Mouse (Mus musculus): ENCODE measurements around the gene Tmem199. TPM values are rescaled to one million over a fixed set of nuclear protein-coding genes. Genes with fewer than 3 reads are reported as not detected.

Gene Tmem199
- polyA plus RNA-seq, 1 experiment from 2014 or later: 57.0 TPM

- WGBS (ENCODE audit: insufficient replicate concordance): 83% methylated on average over 2 of the region's 2 CpGs
- ATAC-seq (replicated peaks; ENCODE audit: insufficient number of reproducible peaks, low FRiP score, low TSS enrichment): no peak
- H3K4me1 ChIP-seq (ENCODE audit: control insufficient read depth, insufficient read depth, low read length): peaks cover 15% of the 10 kb centered on the region
These were observed 35.9 kb upstream of the Tmem199 start for GRCm38 (mm10) chr11:78547718-78548460.

DNA sequence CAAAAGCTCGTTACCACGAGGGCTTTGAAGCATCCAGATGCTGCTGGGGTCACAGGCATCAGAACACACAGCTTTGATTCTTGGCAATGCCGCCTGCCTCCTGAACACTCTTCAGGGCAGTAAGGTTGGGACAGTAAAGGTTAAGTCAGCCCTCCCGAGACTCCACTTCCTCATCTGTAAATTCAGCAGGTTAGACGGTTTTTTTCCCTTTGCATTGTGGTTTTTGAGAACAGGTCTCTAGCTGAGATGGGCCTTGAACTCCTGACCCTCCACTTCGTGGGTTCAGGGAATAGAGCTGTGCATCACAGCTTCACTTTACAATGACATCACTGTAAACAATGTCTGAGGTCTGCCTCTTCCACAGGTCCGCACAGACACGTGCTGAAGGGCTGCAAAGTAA is 33.2 kb upstream of the Tmem199 start:
- Histone ChIP-seq H3K36me3 (ENCODE audit: control insufficient read depth, insufficient read depth, low read length) (peaks cover 12% of the 10 kb centered on the region; the same call in 1 of the 2 replicates), H3K27me3 (ENCODE audit: control insufficient read depth, insufficient read depth, low read length) (no peaks in the 10 kb centered on the region), H3K4me1 (ENCODE audit: control insufficient read depth, insufficient read depth, low read length) (peaks cover 12% of the 10 kb centered on the region), H3K9me3 (replicated peaks; ENCODE audit: control insufficient read depth, low read length) (no peaks in the 10 kb centered on the region), H3K4me2 (no peak overlapping the region), H3K9ac (ENCODE audit: low read depth, low read length) (no peak overlapping the region), H3K4me3 (ENCODE audit: low read depth, low read length) (no peak overlapping the region), H3K27ac (ENCODE audit: low read depth, low read length) (no peak overlapping the region)
- 67% methylated on average over 8 of the region's 8 CpGs for WGBS (ENCODE audit: insufficient replicate concordance)
- ATAC-seq (replicated peaks; ENCODE audit: insufficient number of reproducible peaks, low FRiP score, low TSS enrichment): no peak

More at GRCm38 (mm10) chr11:78547718-78548460, 35.9 kb upstream of the Tmem199 start:
- Histone ChIP-seq H3K9me3 (replicated peaks; ENCODE audit: control insufficient read depth, low read length) (no peaks in the 10 kb centered on the region), H3K9ac (ENCODE audit: low read depth, low read length) (no peak overlapping the region), H3K27me3 (ENCODE audit: control insufficient read depth, insufficient read depth, low read length) (no peaks in the 10 kb centered on the region), H3K36me3 (ENCODE audit: control insufficient read depth, insufficient read depth, low read length) (peaks cover 9% of the 10 kb centered on the region; the same call in 1 of the 2 replicates), H3K27ac (ENCODE audit: low read depth, low read length) (no peak overlapping the region), H3K4me3 (ENCODE audit: low read depth, low read length) (no peak overlapping the region), H3K4me2 (no peak overlapping the region)

DNA sequence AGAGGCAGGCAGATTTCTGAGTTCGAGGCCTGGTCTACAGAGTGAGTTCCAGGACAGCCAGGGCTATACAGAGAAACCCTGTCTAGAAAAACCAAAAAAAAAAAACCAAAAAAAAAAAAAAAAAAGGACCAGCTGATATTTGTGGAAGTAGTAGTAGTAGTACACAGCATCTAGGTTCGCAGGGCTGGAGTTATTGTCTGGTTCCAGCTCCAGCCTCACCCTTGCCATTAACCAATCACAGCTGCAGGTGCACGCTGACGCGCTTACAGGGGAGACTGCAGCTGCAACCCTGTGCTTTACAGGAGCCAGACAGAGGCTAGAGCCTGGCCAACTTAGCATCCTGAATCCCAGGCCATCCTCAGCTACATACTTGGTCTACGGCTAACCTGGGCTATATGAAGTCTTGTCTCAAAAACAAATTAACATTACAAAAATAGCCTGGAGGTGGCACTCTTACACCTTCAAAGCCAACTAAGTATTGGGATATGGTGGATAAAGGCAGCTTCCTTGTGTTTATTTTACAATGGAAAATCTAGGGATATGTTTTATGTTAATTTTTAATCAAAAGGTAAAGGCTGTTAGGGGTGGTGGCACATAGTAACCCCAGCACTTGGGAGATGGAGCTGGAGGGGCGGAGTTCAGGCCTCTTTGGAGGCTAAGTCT is 32.6 kb upstream of the Tmem199 start:
- Histone ChIP-seq H3K4me1 (ENCODE audit: control insufficient read depth, insufficient read depth, low read length) (peaks cover 9% of the 10 kb centered on the region), H3K9me3 (replicated peaks; ENCODE audit: control insufficient read depth, low read length) (no peaks in the 10 kb centered on the region), H3K4me3 (ENCODE audit: low read depth, low read length) (no peak overlapping the region), H3K27ac (ENCODE audit: low read depth, low read length) (no peak overlapping the region), H3K27me3 (ENCODE audit: control insufficient read depth, insufficient read depth, low read length) (no peaks in the 10 kb centered on the region), H3K4me2 (no peak overlapping the region), H3K9ac (ENCODE audit: low read depth, low read length) (no peak overlapping the region), H3K36me3 (ENCODE audit: control insufficient read depth, insufficient read depth, low read length) (peaks cover 12% of the 10 kb centered on the region; the same call in 1 of the 2 replicates)
- ATAC-seq (replicated peaks; ENCODE audit: insufficient number of reproducible peaks, low FRiP score, low TSS enrichment): no peak
- 90% methylated on average over 7 of the region's 7 CpGs for WGBS (ENCODE audit: insufficient replicate concordance)

GRCm38 (mm10) chr11:78540358-78540757 is 28.4 kb upstream of the Tmem199 start:
- H3K9me3 ChIP-seq (replicated peaks; ENCODE audit: control insufficient read depth, low read length): no peaks in the 10 kb centered on the region
- H3K4me2 ChIP-seq: no peak overlapping the region
- H3K4me3 ChIP-seq (ENCODE audit: low read depth, low read length): no peak overlapping the region
- no peak overlapping the region for H3K27ac ChIP-seq (ENCODE audit: low read depth, low read length)
- WGBS (ENCODE audit: insufficient replicate concordance): 85% methylated on average over 3 of the region's 3 CpGs
- ATAC-seq (replicated peaks; ENCODE audit: insufficient number of reproducible peaks, low FRiP score, low TSS enrichment): no peak
- H3K36me3 ChIP-seq (ENCODE audit: control insufficient read depth, insufficient read depth, low read length): peaks cover 16% of the 10 kb centered on the region; the same call in 1 of the 2 replicates
- peaks cover 11% of the 10 kb centered on the region for H3K4me1 ChIP-seq (ENCODE audit: control insufficient read depth, insufficient read depth, low read length)
- no peaks in the 10 kb centered on the region for H3K27me3 ChIP-seq (ENCODE audit: control insufficient read depth, insufficient read depth, low read length)
- H3K9ac ChIP-seq (ENCODE audit: low read depth, low read length): no peak overlapping the region

GRCm38 (mm10) chr11:78536690-78537084 is 24.7 kb upstream of the Tmem199 start:
- 2% methylated on average over 14 of the region's 14 CpGs for WGBS (ENCODE audit: insufficient replicate concordance)
- ATAC-seq (replicated peaks; ENCODE audit: insufficient number of reproducible peaks, low FRiP score, low TSS enrichment): no peak
- peak overlapping the region; percentile 70 for H3K4me2 ChIP-seq

DNA sequence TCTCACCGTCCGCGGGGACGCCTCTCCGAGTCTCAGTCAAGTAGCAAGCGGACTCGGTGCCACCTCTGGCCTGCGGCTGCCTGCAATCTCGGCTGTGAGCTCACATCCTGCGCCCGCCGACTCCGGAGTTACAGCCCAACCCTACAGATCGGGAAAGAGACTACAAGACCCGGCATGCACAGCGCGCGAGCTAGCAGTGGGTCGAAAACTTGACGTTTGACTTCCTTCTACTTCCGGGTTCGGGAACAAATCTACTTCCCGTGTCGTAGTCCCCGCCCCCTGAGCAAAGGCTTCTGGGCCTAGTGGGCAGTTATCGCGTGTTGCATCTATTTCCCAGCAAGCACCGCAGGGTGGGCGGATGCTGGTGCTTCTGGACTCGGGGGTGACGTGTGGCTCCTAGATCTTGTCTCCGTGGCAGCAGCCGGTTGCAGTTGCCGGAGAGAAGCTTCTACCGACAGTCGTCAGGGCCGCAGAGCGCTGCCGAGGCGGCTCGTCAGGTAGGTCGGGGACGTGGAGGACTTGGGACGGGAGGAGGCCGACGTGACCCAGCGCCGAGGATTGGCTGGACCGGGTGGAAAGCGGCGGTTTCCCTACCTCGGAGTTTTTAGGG is 24.2 kb upstream of the Tmem199 start, which contains the start of the genes Tnfaip1 and Ift20:
Gene Tnfaip1 (minus strand): TSS at position 253 of the 610 bp plus-strand sequence.
Gene Ift20 (plus strand): TSS at position 282 of the 610 bp plus-strand sequence.
- WGBS (ENCODE audit: insufficient replicate concordance): 0% methylated on average over 52 of the region's 52 CpGs
- Histone ChIP-seq H3K4me2 (peak within 1 kb of the TSS; percentile 70), H3K4me3 (ENCODE audit: low read depth, low read length) (peak within 1 kb of the TSS; percentile 67), H3K27me3 (ENCODE audit: control insufficient read depth, insufficient read depth, low read length) (no peaks in the 10 kb centered on the region), H3K9me3 (replicated peaks; ENCODE audit: control insufficient read depth, low read length) (no peaks in the 10 kb centered on the region), H3K9ac (ENCODE audit: low read depth, low read length) (peak within 1 kb of the TSS; percentile 81), H3K27ac (ENCODE audit: low read depth, low read length) (peak within 1 kb of the TSS; percentile 95), H3K4me1 (ENCODE audit: control insufficient read depth, insufficient read depth, low read length) (peaks cover 19% of the 10 kb centered on the region), H3K36me3 (ENCODE audit: control insufficient read depth, insufficient read depth, low read length) (peaks cover 7% of the 10 kb centered on the region; the same call in 1 of the 2 replicates)
- peak; percentile 93 for ATAC-seq (replicated peaks; ENCODE audit: insufficient number of reproducible peaks, low FRiP score, low TSS enrichment)

More at GRCm38 (mm10) chr11:78536690-78537084, 24.7 kb upstream of the Tmem199 start:
- no peaks in the 10 kb centered on the region for H3K9me3 ChIP-seq (replicated peaks; ENCODE audit: control insufficient read depth, low read length)
- peaks cover 7% of the 10 kb centered on the region; the same call in 1 of the 2 replicates for H3K36me3 ChIP-seq (ENCODE audit: control insufficient read depth, insufficient read depth, low read length)
- peaks cover 19% of the 10 kb centered on the region for H3K4me1 ChIP-seq (ENCODE audit: control insufficient read depth, insufficient read depth, low read length)
- no peaks in the 10 kb centered on the region for H3K27me3 ChIP-seq (ENCODE audit: control insufficient read depth, insufficient read depth, low read length)
- peak overlapping the region; percentile 81 for H3K9ac ChIP-seq (ENCODE audit: low read depth, low read length)
- peak overlapping the region; percentile 67 for H3K4me3 ChIP-seq (ENCODE audit: low read depth, low read length)
- H3K27ac ChIP-seq (ENCODE audit: low read depth, low read length): peak overlapping the region; percentile 76

GRCm38 (mm10) chr11:78535376-78536079 is 23.6 kb upstream of the Tmem199 start:
- peaks cover 23% of the 10 kb centered on the region for H3K4me1 ChIP-seq (ENCODE audit: control insufficient read depth, insufficient read depth, low read length)
- H3K4me3 ChIP-seq (ENCODE audit: low read depth, low read length): peak overlapping the region; percentile 67
- H3K9ac ChIP-seq (ENCODE audit: low read depth, low read length): peak overlapping the region; percentile 81
- peak overlapping the region; percentile 95 for H3K27ac ChIP-seq (ENCODE audit: low read depth, low read length)
- under 1% methylated on average over 23 of the region's 23 CpGs for WGBS (ENCODE audit: insufficient replicate concordance)
- H3K36me3 ChIP-seq (ENCODE audit: control insufficient read depth, insufficient read depth, low read length): peaks cover 5% of the 10 kb centered on the region; the same call in 1 of the 2 replicates
- H3K4me2 ChIP-seq: peak overlapping the region; percentile 70
- H3K27me3 ChIP-seq (ENCODE audit: control insufficient read depth, insufficient read depth, low read length): no peaks in the 10 kb centered on the region
- peak; percentile 23 for ATAC-seq (replicated peaks; ENCODE audit: insufficient number of reproducible peaks, low FRiP score, low TSS enrichment)
- no peaks in the 10 kb centered on the region for H3K9me3 ChIP-seq (replicated peaks; ENCODE audit: control insufficient read depth, low read length)

DNA sequence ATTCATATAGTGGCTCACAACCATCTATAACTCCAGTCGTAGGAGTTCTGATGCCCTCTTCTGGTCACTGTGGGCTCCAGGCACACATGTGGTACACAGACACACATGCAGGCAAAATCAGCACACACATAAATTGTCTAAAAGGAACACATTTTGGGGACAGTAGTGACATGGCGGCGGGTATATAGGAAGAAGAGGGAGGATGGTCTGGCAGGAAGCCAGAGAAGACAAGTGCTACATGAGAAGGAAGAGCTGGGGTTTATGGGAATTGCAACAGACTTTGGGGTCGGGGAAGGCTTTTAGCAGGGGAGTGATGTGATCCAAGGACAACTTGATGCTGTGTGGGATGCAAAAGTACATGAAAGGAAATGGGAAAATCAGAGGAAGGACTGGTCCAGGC is 22.5 kb upstream of the Tmem199 start:
- peaks cover 23% of the 10 kb centered on the region for H3K4me1 ChIP-seq (ENCODE audit: control insufficient read depth, insufficient read depth, low read length)
- ATAC-seq (replicated peaks; ENCODE audit: insufficient number of reproducible peaks, low FRiP score, low TSS enrichment): no peak
- WGBS (ENCODE audit: insufficient replicate concordance): 79% methylated on average over 4 of the region's 4 CpGs
- peaks cover 5% of the 10 kb centered on the region for H3K36me3 ChIP-seq (ENCODE audit: control insufficient read depth, insufficient read depth, low read length)
- H3K27me3 ChIP-seq (ENCODE audit: control insufficient read depth, insufficient read depth, low read length): no peaks in the 10 kb centered on the region
- H3K4me3 ChIP-seq (ENCODE audit: low read depth, low read length): peak overlapping the region; percentile 67
- peak overlapping the region; percentile 81 for H3K9ac ChIP-seq (ENCODE audit: low read depth, low read length)
- peak overlapping the region; percentile 95; the same call in 1 of the 2 replicates for H3K27ac ChIP-seq (ENCODE audit: low read depth, low read length)
- no peaks in the 10 kb centered on the region for H3K9me3 ChIP-seq (replicated peaks; ENCODE audit: control insufficient read depth, low read length)
- peak overlapping the region; percentile 70 for H3K4me2 ChIP-seq
